Mouse (Mus musculus) forelimb bud, embryonic 11.5 days (tissue): Measurements from ENCODE around the gene Limd1.
A peak's percentile ranks its signal among the peaks of the same experiment; 100 is the strongest.

Experiments
- DNase-seq: peaks from one replicate; pipeline ENCODE4 v3.0.0-alpha.2; 2012; ENCODE audit warnings: low read depth, low spot score

Gene Limd1

DNA sequence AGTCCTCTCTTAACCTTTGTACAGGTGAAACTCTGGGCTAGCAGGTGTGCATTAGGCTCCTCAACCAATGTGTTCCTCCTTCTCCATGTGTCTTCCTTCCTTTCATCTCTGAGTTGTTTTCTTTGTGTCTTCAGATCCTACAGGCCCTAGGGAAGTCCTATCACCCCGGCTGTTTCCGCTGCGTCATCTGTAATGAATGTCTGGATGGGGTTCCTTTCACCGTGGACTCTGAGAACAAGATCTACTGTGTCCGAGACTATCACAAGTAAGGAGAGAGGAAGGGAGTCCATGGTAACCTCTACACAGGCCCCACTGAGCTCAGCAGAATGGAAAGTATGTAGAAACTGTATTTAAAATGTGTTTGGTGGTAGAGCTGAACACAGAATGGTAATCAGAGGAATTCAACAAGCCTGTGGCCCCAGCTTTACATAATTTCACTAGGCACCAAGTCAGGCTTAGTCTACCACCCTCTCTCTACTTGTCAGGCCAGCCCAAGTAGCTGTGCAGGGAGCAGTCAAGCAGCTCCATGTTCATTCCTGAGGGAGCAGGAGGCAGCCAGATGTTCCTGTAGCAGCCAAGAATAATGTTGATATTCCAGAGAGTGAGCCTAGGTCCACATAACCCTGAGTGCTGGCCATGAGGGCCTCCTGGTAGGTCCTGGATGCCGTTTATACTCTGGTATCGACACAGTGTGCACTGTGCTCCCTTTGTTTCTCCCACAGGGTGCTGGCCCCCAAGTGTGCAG lies 38.3 kb downstream of the Limd1 start:
- DNase-seq: no peak

- no peak for DNase-seq
Measured at GRCm38 (mm10) chr9:123518969-123519894, 40.7 kb downstream of the Limd1 start.

DNA sequence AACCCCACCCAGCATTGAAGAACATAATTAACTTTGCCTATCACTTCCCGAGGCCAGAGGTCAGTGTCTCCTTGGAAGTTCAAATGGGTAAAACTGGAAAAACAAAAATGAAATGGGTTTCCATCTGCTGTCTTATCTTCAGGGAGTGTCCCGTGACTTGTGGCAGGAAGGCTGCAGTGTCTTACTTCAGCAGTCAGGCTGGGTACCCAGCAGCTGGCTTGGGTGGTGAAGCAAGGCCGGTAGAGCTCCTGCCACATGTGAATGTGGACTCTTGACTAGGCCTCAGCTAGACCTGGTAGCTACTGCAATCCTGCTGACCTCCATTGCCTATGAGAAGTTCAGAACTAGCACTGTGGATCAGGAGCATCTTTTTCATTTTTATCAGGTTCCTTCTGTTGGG lies 42.2 kb downstream of the Limd1 start:
- DNase-seq: no peak

DNA sequence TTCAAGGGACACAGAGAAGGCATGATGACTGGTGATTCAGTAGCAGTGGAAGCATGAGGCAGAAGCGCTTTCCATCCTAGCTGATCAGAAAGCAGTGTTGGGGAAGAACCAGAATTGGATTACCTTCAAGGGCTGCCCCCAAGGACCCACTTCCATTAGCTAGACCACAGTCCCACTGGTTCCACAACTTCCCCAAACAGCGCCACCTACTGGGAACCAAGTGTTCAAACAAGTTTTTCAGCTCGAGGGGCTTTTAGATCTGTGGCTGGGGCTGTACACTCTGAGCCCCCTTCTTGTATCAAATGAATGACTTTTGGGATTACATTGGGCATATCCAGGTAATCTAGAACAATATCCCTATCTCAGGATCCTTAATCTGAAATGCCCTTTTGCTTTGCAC lies 45.2 kb downstream of the Limd1 start:
- peak; percentile 55 for DNase-seq

GRCm38 (mm10) chr9:123525095-123525494 lies 46.6 kb downstream of the Limd1 start:
- DNase-seq: peak; percentile 70

GRCm38 (mm10) chr9:123526502-123526901 lies 48.0 kb downstream of the Limd1 start:
- no peak for DNase-seq

- DNase-seq: no peak
Measured at GRCm38 (mm10) chr9:123528087-123528925, 49.8 kb downstream of the Limd1 start.

GRCm38 (mm10) chr9:123528926-123529295 lies 50.4 kb downstream of the Limd1 start:
- no peak for DNase-seq

GRCm38 (mm10) chr9:123529392-123530157 lies 51.1 kb downstream of the Limd1 start, which contains the start of gene Sacm1l:
TSS of gene Sacm1l (plus strand) at chr9:123529759.
- DNase-seq: peak; percentile 100

GRCm38 (mm10) chr9:123530158-123530475 lies 51.6 kb downstream of the Limd1 start:
- peak; percentile 41 for DNase-seq

- DNase-seq: no peak
Measured at GRCm38 (mm10) chr9:123530566-123531130, 52.1 kb downstream of the Limd1 start.

DNA sequence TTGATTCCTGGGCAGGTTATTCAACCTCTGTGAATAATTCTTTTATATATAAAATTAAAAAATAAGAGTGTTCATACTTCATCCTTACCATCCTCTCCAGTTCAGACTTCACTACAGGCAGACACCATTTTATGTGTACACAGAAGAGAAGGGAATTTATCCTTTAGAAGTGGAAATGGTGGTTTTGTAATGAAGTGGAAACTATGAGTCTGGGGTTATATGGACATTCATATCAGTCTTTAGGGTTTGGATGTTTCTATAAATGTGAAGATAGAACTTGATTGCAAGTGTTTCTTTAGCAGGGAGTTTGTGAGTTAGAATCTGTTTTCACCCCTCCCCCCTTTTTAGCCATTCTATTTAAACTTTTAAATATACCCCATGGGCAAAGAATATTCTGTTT lies 52.7 kb downstream of the Limd1 start:
- DNase-seq: no peak

- DNase-seq: no peak
Measured at GRCm38 (mm10) chr9:123536613-123537012, 58.1 kb downstream of the Limd1 start.

GRCm38 (mm10) chr9:123538189-123538588 lies 59.7 kb downstream of the Limd1 start:
- DNase-seq: no peak

DNA sequence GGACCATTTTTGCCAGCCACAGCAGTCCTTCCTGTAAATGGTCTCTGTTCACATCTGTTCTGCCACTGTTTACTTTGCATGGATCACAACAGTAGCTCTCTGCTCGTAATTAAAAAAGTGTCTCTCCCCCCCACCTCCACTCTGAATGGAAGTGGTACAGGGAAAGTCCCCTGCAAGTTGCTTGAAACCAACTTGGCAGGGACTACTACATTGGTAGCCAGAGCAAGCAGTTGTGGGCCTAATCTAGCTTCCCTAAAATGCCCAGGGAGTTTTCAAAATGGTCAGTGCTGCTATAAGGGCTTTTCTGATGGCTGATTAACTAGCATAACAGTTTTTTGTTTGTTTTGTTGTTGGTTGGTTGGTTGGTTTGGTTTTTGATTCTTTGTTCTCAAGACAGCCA lies 60.6 kb downstream of the Limd1 start:
- no peak for DNase-seq

- DNase-seq: no peak
Measured at GRCm38 (mm10) chr9:123539823-123540222, 61.3 kb downstream of the Limd1 start.

GRCm38 (mm10) chr9:123554599-123554998 lies 76.1 kb downstream of the Limd1 start:
- DNase-seq: peak; percentile 59
